Mouse (Mus musculus) CH12.LX (cell line): ENCODE results near the gene Pnrc2. TPM values are rescaled to one million over a fixed set of nuclear protein-coding genes. Genes with fewer than 3 reads are reported as not detected.
A peak's percentile ranks its signal among the peaks of the same experiment; 100 is the strongest.

Experiments used
- DNase-seq: peaks from one replicate; pipeline ENCODE4 v3.0.0-alpha.2; 2013; ENCODE audit errors: extremely low read depth
- H3K27ac ChIP-seq: 2 replicates; pipeline ENCODE4 v1.5.1; 2012; ENCODE audit warnings: low read depth, mild to moderate bottlenecking, control low read depth, moderate library complexity; ENCODE audit not compliant: insufficient read depth
- H3K27me3 ChIP-seq: replicated peaks from 2 replicates; pipeline ENCODE3; 2012; ENCODE audit warnings: inconsistent platforms
- H3K36me3 ChIP-seq, 2 experiments: replicated peaks in 1 of 2; 2 replicates each; pipeline versions ENCODE3 to v1.6.1; 2012; ENCODE audit warnings: inconsistent platforms in 1 of 2, low read length in 1 of 2, mild to moderate bottlenecking in 1 of 2, mixed read lengths in 1 of 2, moderate library complexity in 1 of 2; ENCODE audit not compliant: control insufficient read depth in 1 of 2, insufficient read depth in 1 of 2
- H3K4me1 ChIP-seq, 2 experiments: 2 replicates each; pipeline ENCODE4 v1.6.1; 2012; ENCODE audit warnings: inconsistent platforms in 1 of 2, moderate library complexity in 1 of 2; ENCODE audit not compliant: insufficient read depth in 2 of 2, control insufficient read depth in 1 of 2
- H3K4me2 ChIP-seq: 2 replicates; pipeline ENCODE4 v1.6.1; 2012; ENCODE audit warnings: low read depth, mild to moderate bottlenecking, control low read depth; ENCODE audit not compliant: poor library complexity, insufficient read depth, severe bottlenecking
- H3K4me3 ChIP-seq, 3 experiments: fragments of 150-350 bp in 1 of 3; sonication (generic) in 1 of 3; replicated peaks in 1 of 3; 2 replicates each; pipeline versions ENCODE3 to v1.5.1; 2011 to 2012; ENCODE audit warnings: low read depth in 2 of 3, low read length in 2 of 3, mild to moderate bottlenecking in 2 of 3, moderate library complexity in 2 of 3, control low read depth in 1 of 3, improper control_type of control experiment in 1 of 3, inconsistent platforms in 1 of 3, mixed read lengths in 1 of 3; ENCODE audit not compliant: poor library complexity in 1 of 3
- H3K79me2 ChIP-seq: replicated peaks from 2 replicates; pipeline ENCODE4 v1.6.1; 2012; ENCODE audit warnings: mild to moderate bottlenecking, moderate library complexity; ENCODE audit not compliant: control insufficient read depth, poor library complexity, insufficient read depth, severe bottlenecking; ENCODE audit errors: extremely low read depth
- H3K9ac ChIP-seq: 2 replicates; pipeline ENCODE4 v1.6.1; 2012; ENCODE audit warnings: low read depth, mild to moderate bottlenecking, control low read depth, moderate library complexity; ENCODE audit not compliant: insufficient read depth
- H3K9me3 ChIP-seq: replicated peaks from 2 replicates; pipeline ENCODE3; 2012; ENCODE audit warnings: low read length, inconsistent platforms, mixed read lengths
- CHD1 ChIP-seq: IDR thresholded peaks from 2 replicates; pipeline ENCODE4 v1.6.1; 2012; ENCODE audit warnings: low read depth, low read length, improper control_type of control experiment, inconsistent platforms
- CHD2 ChIP-seq: IDR thresholded peaks from 2 replicates; pipeline ENCODE4 v1.6.1; 2011; ENCODE audit warnings: low read length, improper control_type of control experiment
- CTCF ChIP-seq, 2 experiments: IDR thresholded peaks in 1 of 2; conservative IDR thresholded peaks in 1 of 2; 2 replicates each; pipeline ENCODE4 v1.5.1; 2011 to 2012; ENCODE audit warnings: low read depth in 2 of 2, low read length in 2 of 2, improper control_type of control experiment in 1 of 2, inconsistent platforms in 1 of 2, mild to moderate bottlenecking in 1 of 2, moderate library complexity in 1 of 2
- E2F4 ChIP-seq: IDR thresholded peaks from 2 replicates; pipeline ENCODE4 v1.6.1; 2011; ENCODE audit warnings: low read depth, low read length, improper control_type of control experiment; ENCODE audit not compliant: insufficient replicate concordance
- EP300 ChIP-seq: IDR thresholded peaks from 2 replicates; pipeline ENCODE4 v1.6.1; 2011; ENCODE audit warnings: low read length, improper control_type of control experiment
- ETS1 ChIP-seq: conservative IDR thresholded peaks from 2 replicates; pipeline ENCODE4 v1.6.1; 2012; ENCODE audit warnings: low read depth, mild to moderate bottlenecking, inconsistent platforms, low read length, improper control_type of control experiment, moderate library complexity
- GABPA ChIP-seq: IDR thresholded peaks from 2 replicates; pipeline ENCODE4 v1.6.1; 2012; ENCODE audit warnings: low read depth, low read length, improper control_type of control experiment, inconsistent platforms; ENCODE audit not compliant: insufficient replicate concordance
- IRF4 ChIP-seq: IDR thresholded peaks from 2 replicates; pipeline ENCODE4 v1.6.1; 2014; ENCODE audit warnings: low read depth, mild to moderate bottlenecking, inconsistent platforms, low read length, improper control_type of control experiment
- JUN ChIP-seq: IDR thresholded peaks from 2 replicates; pipeline ENCODE4 v1.6.1; 2011; ENCODE audit warnings: low read depth, mild to moderate bottlenecking, low read length, improper control_type of control experiment, moderate library complexity; ENCODE audit not compliant: insufficient read depth
- JUND ChIP-seq: conservative IDR thresholded peaks from 2 replicates; pipeline ENCODE4 v1.6.1; 2011; ENCODE audit warnings: low read depth, low read length, improper control_type of control experiment
- KAT2A ChIP-seq: IDR thresholded peaks from 2 replicates; pipeline ENCODE4 v1.6.1; 2012; ENCODE audit warnings: low read length, improper control_type of control experiment, inconsistent platforms; ENCODE audit not compliant: insufficient replicate concordance
- MAX ChIP-seq: IDR thresholded peaks from 2 replicates; pipeline ENCODE4 v1.6.1; 2011; ENCODE audit warnings: low read length, improper control_type of control experiment
- MAZ ChIP-seq: IDR thresholded peaks from 2 replicates; pipeline ENCODE4 v1.6.1; 2012; ENCODE audit warnings: low read depth, mild to moderate bottlenecking, inconsistent platforms, low read length, improper control_type of control experiment, moderate library complexity
- MXI1 ChIP-seq: IDR thresholded peaks from 2 replicates; pipeline ENCODE4 v1.6.1; 2011; ENCODE audit warnings: mild to moderate bottlenecking, low read depth, low read length, improper control_type of control experiment
- MYC ChIP-seq: IDR thresholded peaks from 2 replicates; pipeline ENCODE4 v1.6.1; 2011; ENCODE audit warnings: low read depth, mild to moderate bottlenecking, improper control_type of control experiment, low read length
- NELFE ChIP-seq: IDR thresholded peaks from 2 replicates; pipeline ENCODE4 v1.6.1; 2011; ENCODE audit warnings: low read depth, low read length, improper control_type of control experiment
- NRF1 ChIP-seq: IDR thresholded peaks from 2 replicates; pipeline ENCODE4 v1.6.1; 2014; ENCODE audit warnings: low read depth, mild to moderate bottlenecking, inconsistent platforms, low read length, improper control_type of control experiment, moderate library complexity
- PAX5 ChIP-seq: IDR thresholded peaks from 2 replicates; pipeline ENCODE4 v1.6.1; 2012; ENCODE audit warnings: low read length, inconsistent platforms, mixed read lengths
- POLR2A ChIP-seq: IDR thresholded peaks from 2 replicates; pipeline ENCODE4 v1.6.1; 2011; ENCODE audit warnings: low read depth, mild to moderate bottlenecking, improper control_type of control experiment, low read length
- POLR2AphosphoS2 ChIP-seq: IDR thresholded peaks from 2 replicates; pipeline ENCODE4 v1.6.1; 2011; ENCODE audit warnings: low read depth, low read length, improper control_type of control experiment
- RCOR1 ChIP-seq: conservative IDR thresholded peaks from 2 replicates; pipeline ENCODE4 v1.6.1; 2012; ENCODE audit warnings: low read depth, mild to moderate bottlenecking, inconsistent platforms, low read length, improper control_type of control experiment
- SIN3A ChIP-seq: IDR thresholded peaks from 2 replicates; pipeline ENCODE4 v1.6.1; 2012; ENCODE audit warnings: low read length, improper control_type of control experiment, inconsistent platforms
- SMC3 ChIP-seq: IDR thresholded peaks from 2 replicates; pipeline ENCODE4 v1.6.1; 2011; ENCODE audit warnings: low read depth, low read length, improper control_type of control experiment
- TBP ChIP-seq: conservative IDR thresholded peaks from 2 replicates; pipeline ENCODE4 v1.6.1; 2011; ENCODE audit warnings: low read depth, low read length, improper control_type of control experiment
- TCF12 ChIP-seq: IDR thresholded peaks from 2 replicates; pipeline ENCODE4 v1.6.1; 2014; ENCODE audit warnings: low read depth, mild to moderate bottlenecking, inconsistent platforms, low read length, improper control_type of control experiment
- USF1 ChIP-seq: IDR thresholded peaks from 2 replicates; pipeline ENCODE4 v1.6.1; 2014; ENCODE audit warnings: low read depth, mild to moderate bottlenecking, inconsistent platforms, low read length, improper control_type of control experiment
- ZC3H11A ChIP-seq: IDR thresholded peaks from 2 replicates; pipeline ENCODE4 v1.6.1; 2012; ENCODE audit warnings: low read depth, mild to moderate bottlenecking, inconsistent platforms, low read length, improper control_type of control experiment
- ZKSCAN1 ChIP-seq: IDR thresholded peaks from 2 replicates; pipeline ENCODE4 v1.6.1; 2012; ENCODE audit warnings: low read depth, inconsistent platforms, low read length, improper control_type of control experiment, borderline replicate concordance
- ZMIZ1 ChIP-seq: IDR thresholded peaks from 2 replicates; pipeline ENCODE4 v1.6.1; 2012; ENCODE audit warnings: low read depth, mild to moderate bottlenecking, inconsistent platforms, low read length, improper control_type of control experiment
- ZNF384 ChIP-seq: IDR thresholded peaks from 2 replicates; pipeline ENCODE4 v1.6.1; 2012; ENCODE audit warnings: low read depth, low read length, improper control_type of control experiment, inconsistent platforms
- dilution Hi-C: fragments of 300-500 bp; cut with MboI; formaldehyde crosslinking; loops from 2 replicates; pipeline ENCODE4 v1.14.3; 2020; ENCODE audit warnings: low sequenced_read_pairs; ENCODE audit not compliant: extremely low pct_unique_long_range_greater_than_20kb, extremely low pct_ligation_motif_present
- in situ Hi-C: fragments of 300-500 bp; cut with MboI; formaldehyde crosslinking; loops from 3 replicates; pipeline ENCODE4 v1.14.3; 2019; ENCODE audit warnings: low sequenced_read_pairs, low pct_ligation_motif_present, low pct_unique_long_range_greater_than_20kb, mixed read lengths
- polyA plus RNA-seq: library from polyadenylated mRNA; unstranded; fragments of >175 nt; gene quantifications from 2 replicates; pipeline ENCODE4 v1.2.1, GENCODE M21; 2012; ENCODE audit warnings: low read depth; ENCODE audit not compliant: insufficient read length
- total RNA-seq, 2 experiments: library from RNA; depleted of rRNA; stranded (reverse); fragments of 300-350 nt in 1 of 2; fragments of >200 nt in 1 of 2; gene quantifications; 2 replicates each; pipeline ENCODE4 v1.2.3; 2012 to 2014

Gene Pnrc2
- total and polyA plus RNA-seq, 3 experiments: 30.5 to 46.9 (median 32.8) TPM

- H3K79me2 ChIP-seq: peaks cover 47% of the 10 kb centered on the region
- no peak for DNase-seq
- H3K27me3 ChIP-seq: no peaks in the 10 kb centered on the region
- no peak for TF ChIP-seq ETS1
- TF ChIP-seq E2F4: no peak
- no peak for TF ChIP-seq PAX5
- TF ChIP-seq NELFE: no peak
- TF ChIP-seq TCF12: no peak
- peak; percentile 54 for TF ChIP-seq MYC
- peak; percentile 80 for TF ChIP-seq MXI1
- TF ChIP-seq JUND: no peak
- TF ChIP-seq RCOR1: no peak
- TF ChIP-seq CTCF (conservative IDR thresholded peaks at IDR 0.05 in 1 of 2, IDR thresholded peaks at IDR 0.05 in 1 of 2; ENCODE audit: low read depth in 2 of 2, low read length in 2 of 2): no peak
- no peak for TF ChIP-seq IRF4
- TF ChIP-seq SIN3A: peak; percentile 79
- no peak for TF ChIP-seq CHD1
- peak; percentile 8; the same call in 1 of the 2 replicates for TF ChIP-seq CHD2
- TF ChIP-seq MAX: peak; percentile 67
- no peak for TF ChIP-seq EP300
- dilution Hi-C loops: no loop called here
- peaks cover 3 to 39% of the 10 kb centered on the region in 2 experiments; a peak in 3 of 4 replicates for H3K4me1 ChIP-seq
- H3K27ac ChIP-seq: peak overlapping the region; percentile 90
- peak overlapping the region; percentile 98 for H3K9ac ChIP-seq
- peaks cover 6 to 25% of the 10 kb centered on the region in 2 experiments for H3K36me3 ChIP-seq
- peak overlapping the region; percentile 75 to 86 (median 78) for H3K4me3 ChIP-seq
- peak overlapping the region; percentile 59 for H3K4me2 ChIP-seq
- no peaks in the 10 kb centered on the region for H3K9me3 ChIP-seq
- in situ Hi-C loops: no loop called here
Measured at GRCm38 (mm10) chr4:135856223-135857091, 17.2 kb downstream of the Pnrc2 start.

DNA sequence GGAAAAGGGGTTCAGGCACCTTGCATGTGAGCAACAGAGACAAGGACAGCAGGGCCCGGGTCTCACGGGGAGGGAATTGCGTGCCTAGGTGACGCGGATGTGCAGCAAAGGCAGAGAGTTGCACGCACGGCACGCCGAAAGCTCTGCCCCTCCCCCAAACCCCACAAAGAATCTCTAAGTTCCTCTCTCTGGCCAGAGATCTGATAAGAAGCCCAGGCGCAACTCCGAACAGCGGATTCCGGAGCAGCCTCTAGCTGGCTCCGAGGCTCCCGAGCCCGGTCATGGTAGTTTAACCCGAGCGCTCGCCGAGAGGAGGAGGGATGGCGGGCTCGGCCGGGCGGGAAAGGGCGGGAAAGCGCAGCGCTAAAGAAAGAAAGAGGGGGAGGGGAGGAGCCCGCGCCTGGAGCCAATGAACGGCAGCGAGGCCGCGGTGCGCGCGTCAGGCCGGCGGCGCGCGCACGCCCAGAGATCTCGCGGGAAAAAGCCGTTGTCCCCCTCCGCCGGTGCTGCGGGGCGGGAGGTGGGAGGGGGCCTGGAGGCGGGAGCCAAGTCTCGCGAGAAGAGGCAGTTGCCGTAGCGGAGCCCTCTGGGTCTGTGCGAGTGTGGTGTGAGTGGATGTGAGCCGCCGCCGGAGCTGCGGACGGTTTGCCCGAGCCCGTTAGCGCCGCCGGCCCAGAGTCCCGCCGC, 18.0 kb downstream of the Pnrc2 start, which contains the start of gene Srsf10:
Srsf10 (plus strand) TSS at position 212 of the 687 bp plus-strand sequence.
- H3K9me3 ChIP-seq: no peaks in the 10 kb centered on the region
- dilution Hi-C loops: no loop called here
- in situ Hi-C loops: no loop called here
- H3K79me2 ChIP-seq: peaks cover 42% of the 10 kb centered on the region
- no peaks in the 10 kb centered on the region for H3K27me3 ChIP-seq
- peak within 1 kb of the TSS; percentile 90 for H3K27ac ChIP-seq
- H3K4me2 ChIP-seq: peak within 1 kb of the TSS; percentile 59
- peak; percentile 98 for DNase-seq
- peak within 1 kb of the TSS; percentile 75 to 86 (median 78) for H3K4me3 ChIP-seq
- H3K36me3 ChIP-seq: peaks cover 2 to 19% of the 10 kb centered on the region in 2 experiments
- H3K4me1 ChIP-seq: peaks cover 0 to 34% of the 10 kb centered on the region in 2 experiments; a peak in 2 of 4 replicates
- peak within 1 kb of the TSS; percentile 98 for H3K9ac ChIP-seq
- TF ChIP-seq E2F4: peak; percentile 80; the same call in 1 of the 2 replicates
- no peak for TF ChIP-seq RCOR1
- no peak for TF ChIP-seq ZC3H11A
- peak; percentile 98 for TF ChIP-seq MAZ
- no peak for TF ChIP-seq USF1
- no peak for TF ChIP-seq TBP
- TF ChIP-seq KAT2A: peak; percentile 67; the same call in 1 of the 2 replicates
- TF ChIP-seq POLR2AphosphoS2: no peak
- TF ChIP-seq NRF1: peak; percentile 83
- no peak for TF ChIP-seq SMC3
- TF ChIP-seq JUND: no peak
- no peak for TF ChIP-seq ZKSCAN1
- peak; percentile 87 for TF ChIP-seq POLR2A
- no peak for TF ChIP-seq ZNF384
- TF ChIP-seq ZMIZ1: peak; percentile 81
- no peak for TF ChIP-seq GABPA
- peak; percentile 99 for TF ChIP-seq CHD2
- TF ChIP-seq JUN: no peak
